Mouse (Mus musculus): Measurements from ENCODE around the gene Cdk18. TPM values are rescaled to one million over a fixed set of nuclear protein-coding genes. Genes with fewer than 3 reads are reported as not detected.

Gene Cdk18
- polyA plus RNA-seq, 1 experiment from 2014 or later, result 1.1 TPM

DNA sequence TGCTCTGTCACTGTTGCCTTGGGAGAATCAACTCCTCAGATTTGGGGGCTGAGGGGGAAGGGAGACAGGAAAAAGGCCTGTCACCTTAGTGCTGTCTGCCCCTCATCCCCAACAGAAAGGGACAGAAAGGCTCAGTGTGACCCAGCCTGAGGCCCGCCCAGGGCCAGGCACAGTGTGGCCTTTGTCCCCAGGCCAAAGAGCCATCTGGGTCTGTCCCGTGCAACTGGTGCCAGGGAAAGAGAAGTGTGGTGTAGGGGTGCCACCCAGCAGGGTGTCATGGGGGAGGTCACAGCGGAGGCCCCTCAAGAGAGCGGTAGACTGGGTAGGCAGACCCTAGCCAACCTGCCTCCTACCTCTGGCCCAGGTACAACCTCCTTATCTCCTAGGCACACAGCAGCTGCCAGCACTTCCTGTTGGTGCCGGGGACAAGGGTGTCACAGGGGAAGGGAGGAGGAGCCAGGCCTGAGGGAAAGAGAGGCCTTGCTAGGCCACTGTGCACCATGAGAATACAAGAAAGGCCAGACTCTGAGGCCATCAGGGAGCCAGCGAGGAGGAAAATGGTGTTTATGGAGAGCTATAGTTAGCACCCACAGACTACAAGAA is 13.6 kb downstream of the Cdk18 start:
- H3K27me3 ChIP-seq (replicated peaks; ENCODE audit: control insufficient read depth, insufficient read depth, low read length), result no peaks in the 10 kb centered on the region
- H3K9me3 ChIP-seq (ENCODE audit: control insufficient read depth, low read length), result no peaks in the 10 kb centered on the region
- 56% methylated on average over 4 of the region's 6 CpGs for WGBS
- H3K36me3 ChIP-seq (ENCODE audit: control insufficient read depth, insufficient read depth, low read length), result no peaks in the 10 kb centered on the region
- H3K9ac ChIP-seq (ENCODE audit: low read depth, low read length), result no peak overlapping the region
- no peak overlapping the region for H3K4me3 ChIP-seq (ENCODE audit: low read length)
- no peak overlapping the region for H3K27ac ChIP-seq (ENCODE audit: low read depth, low read length)
- ATAC-seq, result no peak
- H3K4me2 ChIP-seq (ENCODE audit: low read length), result no peak overlapping the region
- peaks cover 6% of the 10 kb centered on the region for H3K4me1 ChIP-seq (ENCODE audit: control insufficient read depth, insufficient read depth, low read depth, low read length)

DNA sequence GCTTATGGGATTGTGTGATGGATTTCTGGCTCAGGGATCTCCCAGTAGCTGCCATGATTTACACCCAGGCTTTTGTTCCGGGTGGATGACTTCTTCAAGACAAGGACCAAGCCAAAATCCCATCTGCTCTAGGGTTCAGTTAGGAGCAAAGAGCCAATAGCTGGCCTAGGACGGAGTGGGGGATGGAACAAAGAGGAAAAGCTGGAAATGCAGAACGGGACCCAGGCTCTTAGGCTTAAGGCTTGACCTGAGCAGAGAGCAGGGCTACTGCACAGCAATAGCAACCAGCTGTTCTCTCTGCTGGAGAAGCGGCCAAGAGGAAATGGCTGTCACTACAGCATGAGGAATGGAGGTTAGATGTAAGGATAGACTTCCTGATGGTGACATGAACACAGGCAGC is 14.2 kb downstream of the Cdk18 start:
- H3K9ac ChIP-seq (ENCODE audit: low read depth, low read length), result no peak overlapping the region
- H3K4me2 ChIP-seq (ENCODE audit: low read length), result no peak overlapping the region
- no peak for ATAC-seq
- H3K4me1 ChIP-seq (ENCODE audit: control insufficient read depth, insufficient read depth, low read depth, low read length), result peaks cover 6% of the 10 kb centered on the region
- H3K27ac ChIP-seq (ENCODE audit: low read depth, low read length), result no peak overlapping the region
- no peaks in the 10 kb centered on the region for H3K27me3 ChIP-seq (replicated peaks; ENCODE audit: control insufficient read depth, insufficient read depth, low read length)
- H3K4me3 ChIP-seq (ENCODE audit: low read length), result no peak overlapping the region
- WGBS, result 49% methylated on average over 4 of the region's 4 CpGs
- H3K9me3 ChIP-seq (ENCODE audit: control insufficient read depth, low read length), result no peaks in the 10 kb centered on the region
- H3K36me3 ChIP-seq (ENCODE audit: control insufficient read depth, insufficient read depth, low read length), result no peaks in the 10 kb centered on the region

DNA sequence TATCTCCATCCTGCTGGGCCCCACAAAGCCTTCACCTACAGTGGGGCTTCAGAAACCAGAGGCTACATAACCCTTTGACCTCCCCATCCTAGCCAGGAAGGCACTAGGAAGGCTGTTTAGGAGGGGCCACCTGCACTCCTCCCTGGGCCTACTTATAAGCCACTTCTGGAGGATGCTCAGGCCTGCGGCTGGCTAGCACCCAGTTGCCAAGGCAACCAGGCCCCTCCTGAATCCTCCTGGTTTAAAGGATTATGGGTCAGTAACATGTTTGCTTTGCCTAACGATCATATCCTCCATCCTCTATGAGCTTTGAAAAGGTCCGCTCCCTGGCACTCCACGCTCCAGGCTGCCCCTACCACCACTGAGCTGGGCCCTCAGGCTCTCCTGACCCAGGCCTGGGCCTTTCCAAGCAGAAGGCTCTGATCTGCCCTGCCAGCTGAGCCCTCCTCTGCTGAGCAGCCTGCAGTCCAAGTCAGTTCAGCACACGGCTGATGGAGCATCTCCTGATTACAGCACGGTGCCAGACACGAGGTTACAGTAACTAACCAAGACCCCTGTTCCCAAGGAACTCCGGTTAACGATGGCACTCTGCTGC is 16.0 kb downstream of the Cdk18 start:
- Histone ChIP-seq H3K9ac (ENCODE audit: low read depth, low read length) (peak overlapping the region; percentile 28; the same call in 1 of the 2 replicates), H3K9me3 (ENCODE audit: control insufficient read depth, low read length) (no peaks in the 10 kb centered on the region), H3K4me2 (ENCODE audit: low read length) (no peak overlapping the region), H3K4me1 (ENCODE audit: control insufficient read depth, insufficient read depth, low read depth, low read length) (peaks cover 6% of the 10 kb centered on the region), H3K27ac (ENCODE audit: low read depth, low read length) (peak overlapping the region; percentile 45), H3K36me3 (ENCODE audit: control insufficient read depth, insufficient read depth, low read length) (no peaks in the 10 kb centered on the region), H3K27me3 (replicated peaks; ENCODE audit: control insufficient read depth, insufficient read depth, low read length) (no peaks in the 10 kb centered on the region), H3K4me3 (ENCODE audit: low read length) (no peak overlapping the region)
- peak; percentile 57 for ATAC-seq
- 42% methylated on average over 9 of the region's 9 CpGs for WGBS

- H3K4me3 ChIP-seq (ENCODE audit: low read length), result no peak overlapping the region
- H3K27me3 ChIP-seq (replicated peaks; ENCODE audit: control insufficient read depth, insufficient read depth, low read length), result no peaks in the 10 kb centered on the region
- H3K4me2 ChIP-seq (ENCODE audit: low read length), result no peak overlapping the region
- no peak overlapping the region for H3K9ac ChIP-seq (ENCODE audit: low read depth, low read length)
- no peaks in the 10 kb centered on the region for H3K36me3 ChIP-seq (ENCODE audit: control insufficient read depth, insufficient read depth, low read length)
- 64% methylated on average over 6 of the region's 6 CpGs for WGBS
- peaks cover 6% of the 10 kb centered on the region for H3K4me1 ChIP-seq (ENCODE audit: control insufficient read depth, insufficient read depth, low read depth, low read length)
- H3K27ac ChIP-seq (ENCODE audit: low read depth, low read length), result no peak overlapping the region
- ATAC-seq, result no peak
- H3K9me3 ChIP-seq (ENCODE audit: control insufficient read depth, low read length), result no peaks in the 10 kb centered on the region
Observed at GRCm38 (mm10) chr1:132121895-132122294, 17.6 kb downstream of the Cdk18 start.

GRCm38 (mm10) chr1:132121236-132121635 is 18.2 kb downstream of the Cdk18 start:
- Histone ChIP-seq H3K4me2 (ENCODE audit: low read length) (no peak overlapping the region), H3K9me3 (ENCODE audit: control insufficient read depth, low read length) (no peaks in the 10 kb centered on the region), H3K27ac (ENCODE audit: low read depth, low read length) (no peak overlapping the region), H3K4me1 (ENCODE audit: control insufficient read depth, insufficient read depth, low read depth, low read length) (peaks cover 6% of the 10 kb centered on the region), H3K36me3 (ENCODE audit: control insufficient read depth, insufficient read depth, low read length) (no peaks in the 10 kb centered on the region), H3K27me3 (replicated peaks; ENCODE audit: control insufficient read depth, insufficient read depth, low read length) (no peaks in the 10 kb centered on the region), H3K9ac (ENCODE audit: low read depth, low read length) (no peak overlapping the region), H3K4me3 (ENCODE audit: low read length) (no peak overlapping the region)
- ATAC-seq, result peak; percentile 46
- 15% methylated on average over 6 of the region's 6 CpGs for WGBS

GRCm38 (mm10) chr1:132116606-132117005 is 22.9 kb downstream of the Cdk18 start:
- Histone ChIP-seq H3K27ac (ENCODE audit: low read depth, low read length) (no peak overlapping the region), H3K27me3 (replicated peaks; ENCODE audit: control insufficient read depth, insufficient read depth, low read length) (no peaks in the 10 kb centered on the region), H3K4me2 (ENCODE audit: low read length) (peak overlapping the region; percentile 11; the same call in 1 of the 2 replicates), H3K9ac (ENCODE audit: low read depth, low read length) (no peak overlapping the region), H3K36me3 (ENCODE audit: control insufficient read depth, insufficient read depth, low read length) (no peaks in the 10 kb centered on the region), H3K4me1 (ENCODE audit: control insufficient read depth, insufficient read depth, low read depth, low read length) (no peaks in the 10 kb centered on the region), H3K9me3 (ENCODE audit: control insufficient read depth, low read length) (no peaks in the 10 kb centered on the region), H3K4me3 (ENCODE audit: low read length) (no peak overlapping the region)
- WGBS, result 20% methylated on average over 18 of the region's 18 CpGs
- ATAC-seq, result no peak

DNA sequence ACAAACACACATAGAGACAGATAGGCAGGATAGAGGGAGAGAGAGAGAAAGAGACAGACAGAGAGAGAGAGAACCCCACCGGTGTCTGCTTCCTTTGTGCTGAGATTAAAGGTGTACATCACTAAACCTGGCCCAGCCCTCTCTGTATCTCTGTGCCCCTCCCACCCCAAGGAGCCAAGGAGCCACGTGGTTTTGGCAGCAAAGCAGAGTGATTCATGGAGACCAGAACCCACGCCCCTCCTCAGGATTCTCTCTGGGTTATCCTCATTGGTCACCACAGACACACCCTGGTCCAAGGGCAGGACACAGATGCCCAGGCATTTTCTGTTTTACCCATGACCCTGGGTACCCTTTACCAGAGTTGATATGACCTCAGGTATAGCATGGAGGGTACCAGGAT is 26.4 kb downstream of the Cdk18 start:
- Histone ChIP-seq H3K4me2 (ENCODE audit: low read length) (no peak overlapping the region), H3K9ac (ENCODE audit: low read depth, low read length) (no peak overlapping the region), H3K9me3 (ENCODE audit: control insufficient read depth, low read length) (no peaks in the 10 kb centered on the region), H3K27me3 (replicated peaks; ENCODE audit: control insufficient read depth, insufficient read depth, low read length) (no peaks in the 10 kb centered on the region), H3K4me1 (ENCODE audit: control insufficient read depth, insufficient read depth, low read depth, low read length) (no peaks in the 10 kb centered on the region), H3K4me3 (ENCODE audit: low read length) (no peak overlapping the region), H3K27ac (ENCODE audit: low read depth, low read length) (no peak overlapping the region), H3K36me3 (ENCODE audit: control insufficient read depth, insufficient read depth, low read length) (no peaks in the 10 kb centered on the region)
- WGBS, result 50% methylated on average over 3 of the region's 3 CpGs
- ATAC-seq, result no peak

GRCm38 (mm10) chr1:132112426-132112825 is 27.1 kb downstream of the Cdk18 start:
- no peak overlapping the region for H3K27ac ChIP-seq (ENCODE audit: low read depth, low read length)
- no peak overlapping the region for H3K4me3 ChIP-seq (ENCODE audit: low read length)
- H3K4me1 ChIP-seq (ENCODE audit: control insufficient read depth, insufficient read depth, low read depth, low read length), result no peaks in the 10 kb centered on the region
- no peak for ATAC-seq
- no peak overlapping the region for H3K4me2 ChIP-seq (ENCODE audit: low read length)
- no peaks in the 10 kb centered on the region for H3K9me3 ChIP-seq (ENCODE audit: control insufficient read depth, low read length)
- H3K36me3 ChIP-seq (ENCODE audit: control insufficient read depth, insufficient read depth, low read length), result no peaks in the 10 kb centered on the region
- 79% methylated on average over 8 of the region's 8 CpGs for WGBS
- no peaks in the 10 kb centered on the region for H3K27me3 ChIP-seq (replicated peaks; ENCODE audit: control insufficient read depth, insufficient read depth, low read length)
- H3K9ac ChIP-seq (ENCODE audit: low read depth, low read length), result no peak overlapping the region

GRCm38 (mm10) chr1:132111411-132111810 is 28.1 kb downstream of the Cdk18 start:
- Histone ChIP-seq H3K9ac (ENCODE audit: low read depth, low read length) (no peak overlapping the region), H3K4me3 (ENCODE audit: low read length) (no peak overlapping the region), H3K27me3 (replicated peaks; ENCODE audit: control insufficient read depth, insufficient read depth, low read length) (no peaks in the 10 kb centered on the region), H3K4me1 (ENCODE audit: control insufficient read depth, insufficient read depth, low read depth, low read length) (no peaks in the 10 kb centered on the region), H3K4me2 (ENCODE audit: low read length) (no peak overlapping the region), H3K27ac (ENCODE audit: low read depth, low read length) (no peak overlapping the region), H3K9me3 (ENCODE audit: control insufficient read depth, low read length) (no peaks in the 10 kb centered on the region), H3K36me3 (ENCODE audit: control insufficient read depth, insufficient read depth, low read length) (no peaks in the 10 kb centered on the region)
- ATAC-seq, result no peak
- 54% methylated on average over 1 of the region's 1 CpGs for WGBS
